Mouse (Mus musculus) NIH3T3 (cell line): ENCODE measurements around the gene Cfap99.

Source experiments
- DNase-seq: peaks from one replicate; pipeline ENCODE4 v3.0.0-alpha.2; 2012; ENCODE audit warnings: low read depth

Cfap99 gene

DNA sequence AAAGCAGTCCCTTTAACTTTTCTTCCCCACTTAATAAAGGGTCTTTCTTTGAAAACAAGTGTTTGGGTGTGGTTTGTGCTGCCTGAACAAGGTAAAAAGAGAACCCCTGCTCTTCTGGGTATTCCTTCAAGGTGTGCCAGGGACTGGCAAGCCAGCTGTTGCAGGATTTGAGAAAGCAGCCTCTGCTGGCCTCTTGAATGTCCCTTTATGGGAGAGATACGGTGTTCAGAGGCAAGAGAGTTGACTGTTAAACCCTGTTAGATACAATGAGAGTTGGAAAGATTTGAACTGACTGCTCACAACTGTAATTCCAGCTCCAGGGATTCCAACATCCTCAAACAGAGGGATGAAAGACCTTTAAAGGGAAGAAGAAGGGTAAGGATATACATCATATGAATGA is 45.7 kb downstream of the Cfap99 start:
- DNase-seq, result no peak

DNA sequence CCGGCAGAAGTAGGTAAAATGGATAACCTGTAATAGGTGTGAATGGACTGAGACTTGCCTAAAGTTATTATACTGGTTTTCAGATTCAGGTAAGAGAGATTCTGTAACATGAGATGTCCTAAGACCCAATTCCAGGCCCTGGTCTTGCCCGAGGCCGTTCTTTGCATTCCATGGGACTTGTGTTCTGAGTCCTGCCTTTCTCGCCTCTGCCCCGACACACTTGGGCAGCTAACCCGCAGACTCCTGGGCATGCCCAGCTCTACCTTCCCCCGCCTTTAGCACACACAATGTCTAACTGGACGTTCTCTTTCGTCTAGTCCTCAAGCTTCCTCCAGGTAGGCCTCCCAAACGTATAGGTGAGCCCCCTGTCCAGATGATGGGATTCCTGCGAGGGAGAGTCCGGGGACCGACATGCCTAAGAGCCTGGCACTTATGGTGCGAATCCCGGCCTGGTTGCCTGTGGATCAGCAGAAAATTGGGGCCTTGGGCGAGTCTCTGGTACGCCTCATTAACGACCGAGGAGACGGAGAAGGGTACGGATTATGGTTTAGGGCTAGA is 47.2 kb downstream of the Cfap99 start:
- no peak for DNase-seq

- peak; percentile 98 for DNase-seq
Observed at GRCm38 (mm10) chr5:34336097-34336774, 47.8 kb downstream of the Cfap99 start, which contains the start of gene Rnf4. TSS of gene Rnf4 (plus strand) at chr5:34336289.

- peak; percentile 72 for DNase-seq
Observed at GRCm38 (mm10) chr5:34336775-34337450, 48.5 kb downstream of the Cfap99 start.

- no peak for DNase-seq
Observed at GRCm38 (mm10) chr5:34340246-34340645, 51.8 kb downstream of the Cfap99 start.

DNA sequence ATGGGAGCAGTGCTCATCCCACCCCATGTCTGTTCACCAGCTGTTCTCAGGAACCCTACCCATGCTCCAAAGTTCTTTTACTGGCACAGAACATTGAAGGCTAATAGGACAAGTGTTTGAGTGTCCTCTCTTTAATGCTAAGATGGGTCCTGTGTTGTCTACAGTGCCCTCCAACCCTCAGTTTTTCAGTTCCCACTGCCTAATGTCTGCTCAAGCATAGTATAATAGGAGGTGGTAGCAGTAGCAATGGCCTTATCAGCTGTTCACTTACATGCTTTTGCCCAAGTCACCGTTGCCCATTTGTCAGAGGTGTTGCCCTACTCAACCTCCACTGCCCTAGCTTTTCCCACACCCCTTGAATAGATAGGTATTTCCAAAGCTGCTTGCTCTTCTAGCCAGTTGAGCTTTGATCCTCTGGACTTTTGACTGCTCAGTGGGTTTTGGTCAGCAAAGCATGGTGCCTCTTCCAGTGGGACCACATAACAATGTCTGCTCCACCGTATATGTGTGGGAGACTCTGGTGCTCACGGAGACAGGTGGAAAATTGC is 63.8 kb downstream of the Cfap99 start:
- DNase-seq, result no peak

DNA sequence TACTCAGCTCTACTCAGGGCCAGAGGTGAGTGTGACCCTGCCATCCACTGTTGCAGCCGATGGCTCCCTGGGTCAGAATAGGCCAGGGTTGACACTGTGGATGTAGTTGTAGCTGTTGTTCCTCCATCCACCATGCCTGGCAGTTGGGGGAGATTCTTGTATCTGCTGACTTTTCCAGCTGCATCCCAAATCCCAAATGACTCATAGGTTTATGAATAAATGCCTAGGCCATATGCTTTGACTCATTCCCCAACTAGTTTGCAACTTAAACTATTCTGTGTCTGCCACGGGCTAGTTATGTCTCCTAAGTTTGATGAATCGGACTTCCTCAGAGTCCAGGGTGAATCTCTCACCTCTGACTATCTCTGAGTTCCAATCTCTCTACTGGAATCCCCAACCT is 71.9 kb downstream of the Cfap99 start:
- DNase-seq, result peak; percentile 73

DNA sequence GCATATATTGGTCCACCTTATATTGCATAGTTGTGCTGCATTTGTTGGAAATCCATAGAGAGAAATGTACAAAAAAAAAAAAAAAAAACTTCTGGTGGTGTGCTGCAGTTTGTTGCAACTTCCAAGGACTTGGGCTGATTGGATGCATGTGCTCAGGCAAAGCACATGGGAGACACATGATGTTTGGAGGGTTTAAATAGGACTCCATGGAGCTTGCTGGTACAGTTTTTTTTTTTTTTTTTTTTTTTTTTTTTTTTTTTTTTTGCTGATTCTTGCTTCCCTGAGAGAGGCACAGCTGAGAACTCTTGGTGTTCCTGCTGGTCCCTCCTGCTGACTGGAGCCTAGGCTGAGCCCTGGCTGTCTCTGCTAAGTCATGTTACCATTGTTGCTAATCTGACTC is 74.7 kb downstream of the Cfap99 start:
- no peak for DNase-seq

GRCm38 (mm10) chr5:34368551-34369290 is 80.3 kb downstream of the Cfap99 start:
- DNase-seq, result peak; percentile 39

GRCm38 (mm10) chr5:34369341-34370021 is 81.1 kb downstream of the Cfap99 start, which contains the start of gene Fam193a:
TSS of gene Fam193a (plus strand) at chr5:34369933.
- peak; percentile 98 for DNase-seq

DNA sequence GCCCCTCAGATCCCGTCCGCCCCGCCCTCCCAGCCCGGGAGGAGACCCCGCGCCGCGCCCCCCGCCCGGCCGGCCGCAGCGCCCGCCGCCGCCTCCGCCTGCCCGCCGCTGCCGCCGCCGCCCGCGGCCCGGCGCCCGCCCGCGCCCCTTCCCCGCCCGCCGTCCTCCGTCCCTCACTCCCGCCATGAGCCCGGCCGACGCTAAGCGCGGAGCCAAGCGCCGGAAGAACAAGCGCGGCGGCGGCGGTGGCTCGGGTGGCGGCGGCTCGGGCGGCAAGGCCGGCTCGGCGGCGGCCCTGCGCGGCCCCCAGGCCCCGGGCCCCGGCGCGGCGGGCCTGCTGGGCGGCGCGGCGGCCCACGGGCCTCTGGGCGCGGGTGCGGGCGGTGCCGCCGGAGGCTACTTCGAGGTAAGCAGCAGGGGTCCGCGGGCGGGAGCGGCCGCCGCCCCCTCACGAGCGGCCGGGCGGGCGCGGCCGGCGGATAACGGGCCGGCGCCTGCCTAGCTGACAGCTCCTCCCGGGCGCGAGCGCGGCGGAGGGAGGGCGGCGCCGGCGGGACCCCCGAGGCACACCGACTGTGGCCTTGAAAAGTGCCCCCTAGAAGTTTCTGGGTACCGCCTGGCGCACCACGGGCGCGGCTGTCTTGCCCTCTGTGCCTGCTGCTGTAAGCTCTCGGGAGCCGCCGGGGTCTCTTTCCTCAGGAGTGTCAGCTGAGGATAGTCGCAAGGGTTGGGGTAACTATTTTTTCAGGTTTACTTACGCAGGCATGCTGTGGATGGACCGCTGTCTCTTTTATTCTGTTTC is 81.8 kb downstream of the Cfap99 start:
- peak; percentile 44 for DNase-seq

- peak; percentile 5 for DNase-seq
Observed at GRCm38 (mm10) chr5:34370840-34371239, 82.4 kb downstream of the Cfap99 start.

GRCm38 (mm10) chr5:34372141-34372540 is 83.7 kb downstream of the Cfap99 start:
- no peak for DNase-seq

- no peak for DNase-seq
Observed at GRCm38 (mm10) chr5:34372541-34372940, 84.1 kb downstream of the Cfap99 start.
